Mouse (Mus musculus) lung, postnatal 0 days (tissue): Measurements from ENCODE around the gene Jdp2. TPM values are rescaled to one million over a fixed set of nuclear protein-coding genes. Genes with fewer than 3 reads are reported as not detected.
A peak's percentile ranks its signal among the peaks of the same experiment; 100 is the strongest.

ENCODE experiments used
- ATAC-seq: fragments of 200-750 bp; cut with Nextera tagmentation; 2 replicates; pipeline ENCODE4 v1.8.0; 2017; ENCODE audit warnings: moderate library complexity
- DNase-seq: peaks from one replicate; pipeline ENCODE4 v3.0.0-alpha.2; 2016; ENCODE audit warnings: low spot score
- H3K27ac ChIP-seq: fragments of 300-500 bp; sonication (generic); 2 replicates; pipeline ENCODE4 v1.5.1; 2014; ENCODE audit warnings: antibody characterized with exemption, mild to moderate bottlenecking, low read length, mixed read lengths
- H3K27me3 ChIP-seq: fragments of 300-500 bp; sonication (generic); replicated peaks from 2 replicates; pipeline ENCODE4 v1.6.1; 2014; ENCODE audit warnings: low read length, mixed read lengths; ENCODE audit not compliant: insufficient read depth
- H3K36me3 ChIP-seq: fragments of 300-500 bp; sonication (generic); 2 replicates; pipeline ENCODE4 v1.6.1; 2014; ENCODE audit warnings: low read length, mixed read lengths; ENCODE audit not compliant: insufficient read depth
- H3K4me1 ChIP-seq: fragments of 300-500 bp; sonication (generic); 2 replicates; pipeline ENCODE4 v1.6.1; 2014; ENCODE audit warnings: antibody characterized with exemption, low read depth, low read length, mixed read lengths; ENCODE audit not compliant: insufficient read depth
- H3K4me2 ChIP-seq: fragments of 300-500 bp; sonication (generic); replicated peaks from 2 replicates; pipeline ENCODE4 v1.6.1; 2014; ENCODE audit warnings: low read depth, mild to moderate bottlenecking, low read length, moderate library complexity, mixed read lengths
- H3K4me3 ChIP-seq: fragments of 300-500 bp; sonication (generic); 2 replicates; pipeline ENCODE4 v1.5.1; 2014; ENCODE audit warnings: low read depth, low read length
- H3K9ac ChIP-seq: fragments of 300-500 bp; sonication (generic); replicated peaks from 2 replicates; pipeline ENCODE4 v1.6.1; 2014; ENCODE audit warnings: low read depth, mild to moderate bottlenecking
- H3K9me3 ChIP-seq: fragments of 300-500 bp; sonication (generic); 2 replicates; pipeline ENCODE4 v1.6.1; 2016; ENCODE audit warnings: low read length, mixed read lengths
- CTCF ChIP-seq: IDR thresholded peaks from 2 replicates; pipeline ENCODE4 v1.5.1; 2016; ENCODE audit warnings: antibody characterized with exemption, mild to moderate bottlenecking
- EP300 ChIP-seq: IDR thresholded peaks from 2 replicates; pipeline ENCODE4 v1.6.1; 2016; ENCODE audit warnings: antibody characterized with exemption, mild to moderate bottlenecking, control low read depth
- WGBS: fragments of 180-500 bp; shearing (Covaris S2); extraction: QIAGEN DNeasy Blood & Tissue Kit; methylation state at CpG from one replicate; pipeline ENCODE4 v1.1.7; 2014; 5-methylcytosine and 5-hydroxymethylcytosine counted together
- polyA plus RNA-seq: library from polyadenylated mRNA; unstranded; fragments of >200 nt; fragmentation: Nextera tagmentation; extraction: Ambion mirVana; gene quantifications from 2 replicates; pipeline ENCODE4 v1.2.1, GENCODE M21; 2015

The Jdp2 gene
- polyA plus RNA-seq, 1 experiment from 2014 or later, result 1.4 TPM

- DNase-seq (no peak), ATAC-seq (no peak)
- Histone ChIP-seq H3K4me1 (peaks cover 4% of the 10 kb centered on the region; the same call in 1 of the 2 replicates), H3K4me2 (no peak overlapping the region), H3K36me3 (no peaks in the 10 kb centered on the region), H3K4me3 (no peak overlapping the region), H3K27me3 (no peaks in the 10 kb centered on the region), H3K9ac (no peak overlapping the region), H3K27ac (no peak overlapping the region), H3K9me3 (no peaks in the 10 kb centered on the region)
- WGBS, result 41% methylated on average over 15 of the region's 15 CpGs
- no peak for TF ChIP-seq EP300
- TF ChIP-seq CTCF, result no peak
Measured at GRCm38 (mm10) chr12:85581261-85582066, 17.4 kb upstream of the Jdp2 start.

GRCm38 (mm10) chr12:85582067-85582316, 16.8 kb upstream of the Jdp2 start:
- H3K9me3 ChIP-seq, result no peaks in the 10 kb centered on the region
- WGBS, result 83% methylated on average over 5 of the region's 5 CpGs
- ATAC-seq, result no peak

GRCm38 (mm10) chr12:85585761-85586258, 13.0 kb upstream of the Jdp2 start:
- WGBS, result 71% methylated on average over 11 of the region's 11 CpGs
- ATAC-seq (no peak), DNase-seq (no peak)
- no peak overlapping the region for H3K4me2 ChIP-seq
- H3K27ac ChIP-seq, result no peak overlapping the region
- no peaks in the 10 kb centered on the region for H3K4me1 ChIP-seq
- H3K9ac ChIP-seq, result no peak overlapping the region
- no peaks in the 10 kb centered on the region for H3K9me3 ChIP-seq
- no peaks in the 10 kb centered on the region for H3K36me3 ChIP-seq
- H3K4me3 ChIP-seq, result no peak overlapping the region
- TF ChIP-seq EP300, result no peak
- TF ChIP-seq CTCF, result no peak
- H3K27me3 ChIP-seq, result no peaks in the 10 kb centered on the region

More at GRCm38 (mm10) chr12:85582067-85582316, 16.8 kb upstream of the Jdp2 start:
- DNase-seq, result no peak
- no peak for TF ChIP-seq CTCF
- no peak for TF ChIP-seq EP300
- Histone ChIP-seq H3K4me2 (no peak overlapping the region), H3K36me3 (no peaks in the 10 kb centered on the region), H3K4me1 (no peaks in the 10 kb centered on the region), H3K27ac (no peak overlapping the region), H3K9ac (no peak overlapping the region), H3K27me3 (no peaks in the 10 kb centered on the region), H3K4me3 (no peak overlapping the region)

GRCm38 (mm10) chr12:85589870-85590382, 8.9 kb upstream of the Jdp2 start:
- H3K4me3 ChIP-seq, result no peak overlapping the region
- no peak for TF ChIP-seq CTCF
- TF ChIP-seq EP300, result no peak
- H3K27ac ChIP-seq, result no peak overlapping the region
- ATAC-seq (no peak), DNase-seq (no peak)
- H3K36me3 ChIP-seq, result no peaks in the 10 kb centered on the region
- no peaks in the 10 kb centered on the region for H3K4me1 ChIP-seq
- no peaks in the 10 kb centered on the region for H3K27me3 ChIP-seq
- 37% methylated on average over 5 of the region's 5 CpGs for WGBS
- no peaks in the 10 kb centered on the region for H3K9me3 ChIP-seq
- H3K9ac ChIP-seq, result no peak overlapping the region
- no peak overlapping the region for H3K4me2 ChIP-seq

GRCm38 (mm10) chr12:85592943-85593342, 5.9 kb upstream of the Jdp2 start:
- WGBS, result 41% methylated on average over 8 of the region's 9 CpGs
- no peak overlapping the region for H3K9ac ChIP-seq
- ATAC-seq, result peak; percentile 50; the same call in 1 of the 2 replicates
- no peak overlapping the region for H3K4me3 ChIP-seq
- no peak overlapping the region for H3K4me2 ChIP-seq
- no peak overlapping the region for H3K27ac ChIP-seq
- H3K4me1 ChIP-seq, result peaks cover under 1% of the 10 kb centered on the region; the same call in 1 of the 2 replicates
- DNase-seq, result peak; percentile 81
- no peaks in the 10 kb centered on the region for H3K27me3 ChIP-seq
- no peaks in the 10 kb centered on the region for H3K36me3 ChIP-seq
- TF ChIP-seq EP300, result no peak
- no peak for TF ChIP-seq CTCF
- no peaks in the 10 kb centered on the region for H3K9me3 ChIP-seq

GRCm38 (mm10) chr12:85594390-85594789, 4.4 kb upstream of the Jdp2 start:
- H3K27me3 ChIP-seq, result no peaks in the 10 kb centered on the region
- 98% methylated on average over 2 of the region's 2 CpGs for WGBS
- H3K4me3 ChIP-seq, result no peak overlapping the region
- H3K9ac ChIP-seq, result no peak overlapping the region
- H3K9me3 ChIP-seq, result no peaks in the 10 kb centered on the region
- no peak overlapping the region for H3K27ac ChIP-seq
- TF ChIP-seq EP300, result no peak
- TF ChIP-seq CTCF, result no peak
- no peak overlapping the region for H3K4me2 ChIP-seq
- no peaks in the 10 kb centered on the region for H3K36me3 ChIP-seq
- ATAC-seq (no peak), DNase-seq (no peak)
- peaks cover 7% of the 10 kb centered on the region; the same call in 1 of the 2 replicates for H3K4me1 ChIP-seq
